Comparison of ENCODE assay signal across 8 mouse cellular contexts in genomic region chr3:95893606-95894316, GRCm38 (mm10). TPM values are rescaled to one million over a fixed set of nuclear protein-coding genes. Genes with fewer than 3 reads are reported as not detected.
DNase-seq lines count a peak whose midpoint lies in the region; ATAC-seq and TF ChIP-seq lines count a peak whose summit lies in the region.
"Not testable (repeated sequence)": the region's sequence is repeated elsewhere in the genome, so short reads cannot be mapped to it uniquely, and the experiment has no call there.

TSS of gene Aph1a (plus strand) at chr3:95893969.

- H3K4me1 ChIP-seq in brown adipose tissue, adult 24 weeks (ENCODE audit: control insufficient read depth, insufficient read depth, insufficient read length, low read length); neural tube, embryonic 11.5 days (ENCODE audit: control insufficient read depth, insufficient read depth, low read length); stomach, postnatal 0 days (replicated peaks; ENCODE audit: control insufficient read depth, insufficient read depth): not testable (repeated sequence)
- peaks cover 17 to 32% of the 10 kb centered on the region in 2 experiments for H3K4me1 ChIP-seq in heart, embryonic 14.5 days (ENCODE audit: control insufficient read depth in 2 of 2, insufficient read depth in 2 of 2, low read length in 2 of 2)
- peaks cover 15 to 29% of the 10 kb centered on the region in 2 experiments for H3K4me1 ChIP-seq in liver, embryonic 14.5 days (replicated peaks; ENCODE audit: control insufficient read depth in 2 of 2, insufficient read depth in 2 of 2, low read length in 1 of 2)

- peak within 1 kb of the TSS; percentile 83 for H3K4me2 ChIP-seq in heart, embryonic 14.5 days (ENCODE audit: low read length)
- peak within 1 kb of the TSS; percentile 92 for H3K4me2 ChIP-seq in liver, embryonic 14.5 days (ENCODE audit: low read depth)
- peak within 1 kb of the TSS; percentile 58 for H3K4me2 ChIP-seq in neural tube, embryonic 11.5 days (ENCODE audit: low read depth)
- H3K4me2 ChIP-seq in stomach, postnatal 0 days (replicated peaks; ENCODE audit: low read depth) = peak within 1 kb of the TSS; percentile 77

- H3K27ac ChIP-seq in brown adipose tissue, adult 24 weeks (replicated peaks; ENCODE audit: low read depth, low read length) = peak within 1 kb of the TSS; percentile 95
- peak within 1 kb of the TSS; percentile 91 to 93 for H3K27ac ChIP-seq in heart, embryonic 14.5 days (replicated peaks in 1 of 2; ENCODE audit: control insufficient read depth in 1 of 2, insufficient read depth in 1 of 2, low read depth in 2 of 2, low read length in 2 of 2)
- H3K27ac ChIP-seq in liver, embryonic 14.5 days = peak within 1 kb of the TSS; percentile 55
- H3K27ac ChIP-seq in neural tube, embryonic 11.5 days (ENCODE audit: low read depth, low read length) = peak within 1 kb of the TSS; percentile 35; the same call in 1 of the 2 replicates
- peak within 1 kb of the TSS; percentile 87 for H3K27ac ChIP-seq in stomach, postnatal 0 days (replicated peaks)

- TF ChIP-seq CTCF in liver, embryonic 14.5 days (IDR thresholded peaks at IDR 0.05; ENCODE audit: low read depth); stomach, postnatal 0 days (IDR thresholded peaks at IDR 0.05; ENCODE audit: low read depth): not testable (repeated sequence)

- not testable (repeated sequence) for TF ChIP-seq EP300 in liver, embryonic 14.5 days (IDR thresholded peaks at IDR 0.05; ENCODE audit: low read depth); stomach, postnatal 0 days (optimal IDR thresholded peaks at IDR 0.05)

- peaks cover 26% of the 10 kb centered on the region for H3K36me3 ChIP-seq in heart, embryonic 14.5 days (ENCODE audit: control insufficient read depth, insufficient read depth, low read length)
- H3K36me3 ChIP-seq in liver, embryonic 14.5 days (replicated peaks; ENCODE audit: control insufficient read depth, insufficient read depth, low read depth); neural tube, embryonic 11.5 days (ENCODE audit: control insufficient read depth, insufficient read depth, low read length); stomach, postnatal 0 days (ENCODE audit: control insufficient read depth, insufficient read depth, low read length): not testable (repeated sequence)

- not testable (repeated sequence) for H3K9me3 ChIP-seq in heart, embryonic 14.5 days (ENCODE audit: control insufficient read depth, low read length); liver, embryonic 14.5 days (ENCODE audit: control insufficient read depth, low read length); neural tube, embryonic 11.5 days (ENCODE audit: control insufficient read depth, low read length); stomach, postnatal 0 days (ENCODE audit: control insufficient read depth, low read length)

- H3K27me3 ChIP-seq in heart, embryonic 14.5 days (ENCODE audit: control insufficient read depth, insufficient read depth, low read length); liver, embryonic 14.5 days (ENCODE audit: control insufficient read depth, insufficient read depth, low read length); neural tube, embryonic 11.5 days (ENCODE audit: control insufficient read depth, insufficient read depth, low read length); stomach, postnatal 0 days (ENCODE audit: control insufficient read depth, insufficient read depth, low read length): not testable (repeated sequence)

- DNase-seq in CD4-positive, CD25-positive, alpha-beta regulatory T cell, adult 2 months (ENCODE audit: low read depth, low spot score) = peak; percentile 98
- peak; percentile 95 for DNase-seq in fibroblast of lung, adult 2 months (ENCODE audit: low read depth)
- peak; percentile 97 to 99 for DNase-seq in kidney, postnatal 25 days
- DNase-seq in liver, embryonic 14.5 days (ENCODE audit: low read depth in 3 of 3, low spot score in 3 of 3) = peak; percentile 93 to 96 (median 96)
- peak; percentile 94 for DNase-seq in neural tube, embryonic 11.5 days (ENCODE audit: low spot score)
- peak; percentile 96 for DNase-seq in stomach, postnatal 0 days (ENCODE audit: low spot score)

- H3K9ac ChIP-seq in heart, embryonic 14.5 days (ENCODE audit: low read length) = peak within 1 kb of the TSS; percentile 88
- peak within 1 kb of the TSS; percentile 87 for H3K9ac ChIP-seq in liver, embryonic 14.5 days (replicated peaks)
- peak within 1 kb of the TSS; percentile 52 for H3K9ac ChIP-seq in neural tube, embryonic 11.5 days (ENCODE audit: low read length)
- H3K9ac ChIP-seq in stomach, postnatal 0 days (ENCODE audit: low read length) = peak within 1 kb of the TSS; percentile 74

- H3K4me3 ChIP-seq in brown adipose tissue, adult 24 weeks (ENCODE audit: insufficient read depth, low read depth, low read length) = peak within 1 kb of the TSS; percentile 82
- H3K4me3 ChIP-seq in heart, embryonic 14.5 days (ENCODE audit: control insufficient read depth in 1 of 2, insufficient read depth in 1 of 2, low read depth in 1 of 2, low read length in 2 of 2) = peak within 1 kb of the TSS; percentile 70 to 78
- H3K4me3 ChIP-seq in liver, embryonic 14.5 days (ENCODE audit: insufficient read depth in 1 of 2, low read depth in 2 of 2, low read length in 2 of 2) = peak within 1 kb of the TSS; percentile 74 to 94
- peak within 1 kb of the TSS; percentile 64 for H3K4me3 ChIP-seq in neural tube, embryonic 11.5 days (ENCODE audit: low read depth, low read length)
- H3K4me3 ChIP-seq in stomach, postnatal 0 days (ENCODE audit: low read depth, low read length) = peak within 1 kb of the TSS; percentile 58

- 0% methylated on average over 25 of the region's 43 CpGs for WGBS in heart, embryonic 14.5 days
- WGBS in liver, embryonic 14.5 days (ENCODE audit: insufficient replicate concordance) = 1% methylated on average over 26 of the region's 43 CpGs
- WGBS in neural tube, embryonic 11.5 days = under 1% methylated on average over 25 of the region's 43 CpGs
- WGBS in stomach, postnatal 0 days = under 1% methylated on average over 24 of the region's 43 CpGs

- peak; percentile 92 for ATAC-seq in heart, embryonic 14.5 days (ENCODE audit: insufficient number of reproducible peaks, insufficient read depth, low FRiP score, low read depth)
- peak; percentile 99 for ATAC-seq in liver, embryonic 14.5 days (ENCODE audit: insufficient read depth)
- peak; percentile 95 for ATAC-seq in neural tube, embryonic 11.5 days (ENCODE audit: insufficient read depth, low FRiP score, low TSS enrichment)
- ATAC-seq in stomach, postnatal 0 days (ENCODE audit: low FRiP score, low TSS enrichment) = peak; percentile 98

RNA-seq across cellular contexts. Expression of gene Aph1a, which starts in this region (rescaled TPM):
- 75.1 and 82.8 TPM in 2 replicates for polyA plus RNA-seq in brown adipose tissue, adult 24 weeks (2012; ENCODE audit: insufficient read depth, insufficient read length, missing spikeins)
- 38.4 and 48.0 TPM in 2 replicates for polyA plus RNA-seq in heart, embryonic 14.5 days (2014; fragmentation: Nextera tagmentation; extraction: Ambion mirVana)
- polyA plus RNA-seq in liver, embryonic 14.5 days (2012; rRNA removed) = 26.2 and 28.6 TPM in 2 replicates
- 14.0 and 16.1 TPM in 2 replicates for polyA plus RNA-seq in liver, embryonic 14.5 days (2014; fragmentation: Nextera tagmentation; extraction: Ambion mirVana)
- 35.9 and 36.2 TPM in 2 replicates for polyA plus RNA-seq in neural tube, embryonic 11.5 days (2014; fragmentation: Nextera tagmentation; extraction: Ambion mirVana)
- polyA plus RNA-seq in stomach, postnatal 0 days (2015; fragmentation: Nextera tagmentation; extraction: Ambion mirVana) = 33.4 and 37.6 TPM in 2 replicates

Comparison
In these comparisons a context has a peak if more than half of its experiments do, and no peak if none do; other contexts are left out.
1. Peak in every context shown above with its lines: DNase-seq, ATAC-seq, H3K4me3 ChIP-seq and H3K27ac ChIP-seq.
2. H3K27ac ChIP-seq: peak in every context shown above with its lines; median percentile 95 in brown adipose tissue, adult 24 weeks; 92 in heart, embryonic 14.5 days; 87 in stomach, postnatal 0 days; 55 in liver, embryonic 14.5 days; 35 in neural tube, embryonic 11.5 days.